Comparison of ENCODE assay signal across 10 mouse cellular contexts in the genomic region with DNA sequence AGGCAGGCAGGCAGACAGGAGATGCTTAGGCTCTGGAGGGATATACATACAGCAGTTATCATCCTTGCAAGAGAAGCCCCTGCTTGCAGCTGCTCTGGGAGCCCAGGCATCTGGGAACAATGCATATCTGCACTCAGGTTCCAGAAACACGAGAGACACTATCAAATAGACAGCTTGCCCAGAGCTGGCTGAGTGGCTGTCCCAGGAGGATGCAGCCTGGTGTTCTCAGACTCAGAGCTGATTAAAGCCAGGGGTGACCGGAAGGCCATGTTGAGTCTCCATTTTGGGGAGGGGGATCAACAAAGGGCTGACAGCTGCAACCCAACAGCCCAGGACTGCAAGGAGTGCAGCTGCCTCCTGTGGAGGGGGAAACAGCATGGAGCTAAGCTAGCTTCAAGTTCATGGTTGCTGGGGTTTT.
DNase-seq lines count a peak whose midpoint lies in the region; ATAC-seq lines count a peak whose summit lies in the region.
"Had no signal": no experiment of that assay in that cellular context is flagged by ENCODE, and none has a peak within 500 bp of the region (broad histone marks: within the 10 kb centered on the region; RNA-seq: fewer than 3 reads in every experiment).

No protein-coding gene starts in this region.

- DNase-seq in kidney, postnatal 4 days, result peak; percentile 12 to 22
- no peak for DNase-seq in kidney, adult 9 months
- no peak for DNase-seq in layer of hippocampus, postnatal 10 days (ENCODE audit: low spot score in 2 of 2)
- no peak for DNase-seq in ovary, adult 18-20 months (ENCODE audit: low spot score)
- DNase-seq: adrenal gland, adult 2 months had no signal

- H3K36me3 ChIP-seq in forebrain, embryonic 13.5 days (ENCODE audit: poor library complexity, severe bottlenecking), result no peaks in the 10 kb centered on the region
- no peaks in the 10 kb centered on the region for H3K36me3 ChIP-seq in limb, embryonic 13.5 days
- H3K36me3 ChIP-seq in stomach, embryonic 14.5 days (ENCODE audit: control insufficient read depth, insufficient read depth, low read length), result no peaks in the 10 kb centered on the region

- no peaks in the 10 kb centered on the region for H3K9me3 ChIP-seq in forebrain, embryonic 13.5 days (replicated peaks)
- no peaks in the 10 kb centered on the region for H3K9me3 ChIP-seq in limb, embryonic 13.5 days
- no peaks in the 10 kb centered on the region for H3K9me3 ChIP-seq in stomach, embryonic 14.5 days (ENCODE audit: control insufficient read depth, low read depth, low read length)

- ATAC-seq in forebrain, embryonic 13.5 days, result peak; percentile 51; the same call in 1 of the 2 replicates
- peak; percentile 82 for ATAC-seq in limb, embryonic 13.5 days (ENCODE audit: low FRiP score, low read depth)
- peak; percentile 67; the same call in 1 of the 2 replicates for ATAC-seq in stomach, embryonic 14.5 days (ENCODE audit: insufficient number of reproducible peaks, insufficient read depth, low FRiP score, low read depth)
- no peak for ATAC-seq in megakaryocyte progenitor cell, adult 5-6 weeks (replicated peaks; ENCODE audit: poor library complexity)

- H3K4me3 ChIP-seq in forebrain, embryonic 13.5 days, result no peak overlapping the region
- H3K4me3 ChIP-seq in limb, embryonic 13.5 days, result no peak overlapping the region
- no peak overlapping the region for H3K4me3 ChIP-seq in stomach, embryonic 14.5 days (ENCODE audit: low read depth, low read length)
- H3K4me3 ChIP-seq: left cerebral cortex, adult 2 months had no signal

- peak overlapping the region; percentile 18; the same call in 1 of the 2 replicates for H3K9ac ChIP-seq in forebrain, embryonic 13.5 days
- no peak overlapping the region for H3K9ac ChIP-seq in limb, embryonic 13.5 days
- H3K9ac ChIP-seq in stomach, embryonic 14.5 days (replicated peaks; ENCODE audit: low read depth, low read length), result no peak overlapping the region

- peak overlapping the region; percentile 65 for H3K27ac ChIP-seq in forebrain, embryonic 13.5 days
- H3K27ac ChIP-seq in limb, embryonic 13.5 days, result peak overlapping the region; percentile 80
- H3K27ac ChIP-seq in stomach, embryonic 14.5 days (ENCODE audit: low read length), result peak overlapping the region; percentile 52
- H3K27ac ChIP-seq: left cerebral cortex, adult 2 months had no signal

- peaks cover 42% of the 10 kb centered on the region for H3K4me1 ChIP-seq in forebrain, embryonic 13.5 days
- H3K4me1 ChIP-seq in limb, embryonic 13.5 days, result peaks cover 44% of the 10 kb centered on the region
- H3K4me1 ChIP-seq in stomach, embryonic 14.5 days (ENCODE audit: control insufficient read depth, insufficient read depth, low read length), result peaks cover 17% of the 10 kb centered on the region; the same call in 1 of the 2 replicates

- 3% methylated on average over 2 of the region's 2 CpGs for WGBS in forebrain, embryonic 13.5 days
- 11% methylated on average over 2 of the region's 2 CpGs for WGBS in limb, embryonic 13.5 days
- WGBS in stomach, embryonic 14.5 days, result 17% methylated on average over 2 of the region's 2 CpGs

- no peaks in the 10 kb centered on the region for H3K27me3 ChIP-seq in forebrain, embryonic 13.5 days
- H3K27me3 ChIP-seq in limb, embryonic 13.5 days, result no peaks in the 10 kb centered on the region
- no peaks in the 10 kb centered on the region for H3K27me3 ChIP-seq in stomach, embryonic 14.5 days (ENCODE audit: control insufficient read depth, insufficient read depth, low read length)

- peak overlapping the region; percentile 15; the same call in 1 of the 2 replicates for H3K4me2 ChIP-seq in forebrain, embryonic 13.5 days
- H3K4me2 ChIP-seq in limb, embryonic 13.5 days (replicated peaks), result no peak overlapping the region
- H3K4me2 ChIP-seq in stomach, embryonic 14.5 days (replicated peaks; ENCODE audit: low read depth, low read length), result no peak overlapping the region; the same call in 1 of the 2 replicates

Comparison
In these comparisons a context has a peak if more than half of its experiments do, and no peak if none do; other contexts are left out.
1. DNase-seq: peak in kidney, postnatal 4 days (2 of 2); none in kidney, adult 9 months (single experiment), layer of hippocampus, postnatal 10 days (0 of 2) and ovary, adult 18-20 months (single experiment).
2. Peak in every context shown above with its lines, with median percentiles within 50 percentile points of each other: H3K27ac ChIP-seq.